Mouse (Mus musculus) layer of hippocampus, adult 6 months (tissue): ENCODE results near the gene Thrsp. TPM values are rescaled to one million over a fixed set of nuclear protein-coding genes. Genes with fewer than 3 reads are reported as not detected.

ENCODE experiments used
- long read RNA-seq, 2 experiments: library from polyadenylated mRNA; unstranded; transcript quantifications; one replicate each; pipeline ENCODE4 v2.0.0; 2019 to 2020
- polyA plus RNA-seq: library from polyadenylated mRNA; unstranded; fragments of <200 nt; fragmentation: Nextera tagmentation; gene quantifications from 2 replicates; pipeline ENCODE4 v1.2.3, GENCODE M21; 2021

The Thrsp gene
- polyA plus RNA-seq: 166 and 221 TPM in 2 replicates
- long read RNA-seq, experiment 1, transcript Thrsp-201 (2 exons, 1,277 nt): major isoform, 230 of 234 reads
- long read RNA-seq, experiment 1, partial matches to known transcripts: 2 of 234 reads
- long read RNA-seq, experiment 1, other reads (novel, unspliced or antisense): 2 of 234 reads
- long read RNA-seq, experiment 2, transcript Thrsp-201 (2 exons, 1,277 nt): major isoform, 123 of 127 reads
- long read RNA-seq, experiment 2, partial matches to known transcripts: 0 of 127 reads
- long read RNA-seq, experiment 2, other reads (novel, unspliced or antisense): 3 of 127 reads

GRCm38 (mm10) chr7:97416906-97417777, at the start of gene Thrsp:
Thrsp (minus strand) TSS chr7:97417730.

DNA sequence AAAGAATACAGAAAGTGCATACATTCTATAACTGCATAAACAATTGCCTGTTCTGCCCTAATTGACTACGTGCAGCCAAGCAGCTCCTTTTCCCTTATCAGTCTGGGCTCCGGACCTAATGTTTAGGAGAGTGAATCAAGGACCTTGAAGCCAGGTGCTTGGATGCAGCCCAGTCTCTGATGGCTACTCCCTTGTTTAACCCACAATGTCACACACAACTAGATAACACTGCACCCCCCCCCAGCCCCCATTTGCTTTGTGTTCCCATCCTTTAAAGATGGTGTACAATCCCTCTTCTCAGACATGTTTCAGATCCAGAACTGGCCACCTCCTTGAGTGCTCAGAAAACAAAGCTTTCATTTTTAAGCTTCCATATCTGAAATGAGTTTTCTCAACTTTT, 33.5 kb upstream of the Thrsp start, which contains the start of gene Kctd14:
TSS of gene Kctd14 (plus strand) at position 301 of the 400 bp plus-strand sequence.

GRCm38 (mm10) chr7:97399960-97400715, 17.4 kb downstream of the Thrsp start, which contains the start of gene Ndufc2:
Ndufc2 (plus strand) TSS chr7:97400003.

Other genes with a start within 250 kb of the Thrsp start
- 1.8 and 3.0 TPM in 2 replicates for gene Usp35, start 85.7 kb downstream of the Thrsp start, polyA plus RNA-seq
- 4.0 and 5.2 TPM in 2 replicates for gene Kctd21, start 85.4 kb downstream of the Thrsp start, polyA plus RNA-seq
- gene Alg8, start 46.1 kb downstream of the Thrsp start, polyA plus RNA-seq: 8.7 and 9.5 TPM in 2 replicates
- gene Ndufc2, start 17.7 kb downstream of the Thrsp start, polyA plus RNA-seq: 577 and 625 TPM in 2 replicates
- gene Kctd14, start 33.6 kb upstream of the Thrsp start, polyA plus RNA-seq: 5.1 and 6.5 TPM in 2 replicates
- gene Ints4, start 63.2 kb upstream of the Thrsp start, polyA plus RNA-seq: 20.9 and 23.3 TPM in 2 replicates
- gene Aamdc, start 161.8 kb upstream of the Thrsp start, polyA plus RNA-seq: 133 and 153 TPM in 2 replicates
- gene Rsf1, start 162.2 kb upstream of the Thrsp start, polyA plus RNA-seq: 9.1 and 13.2 TPM in 2 replicates